Mouse (Mus musculus) retina, postnatal 7 days (tissue): Measurements from ENCODE around the gene Akap2.

ENCODE experiments used
- DNase-seq: peaks from one replicate; pipeline ENCODE4 v3.0.0-alpha.2; 2012; ENCODE audit warnings: low read depth, low spot score

Akap2 gene

DNA sequence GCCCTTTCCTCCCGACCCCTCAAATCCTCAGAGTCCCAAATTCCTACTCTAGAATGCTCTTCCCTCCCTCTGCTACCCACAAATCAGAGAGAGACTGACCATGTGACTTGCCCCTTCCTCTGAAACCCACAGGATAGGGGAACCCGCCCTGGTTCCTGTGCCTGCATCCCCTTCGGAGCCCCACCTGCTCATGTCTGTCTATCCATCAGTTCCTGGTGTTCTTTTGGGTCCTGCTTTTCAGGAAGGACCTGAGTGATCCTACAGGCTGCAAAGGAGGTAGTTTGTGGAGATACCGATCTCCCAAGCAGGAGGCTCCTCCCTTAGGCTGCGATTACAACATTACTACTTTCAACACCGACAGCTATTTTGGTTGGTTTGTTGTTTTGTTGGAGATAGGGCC is 191.4 kb downstream of the Akap2 start:
- DNase-seq = no peak

- DNase-seq = no peak
These were observed 195.6 kb downstream of the Akap2 start for GRCm38 (mm10) chr4:57913021-57913420.

DNA sequence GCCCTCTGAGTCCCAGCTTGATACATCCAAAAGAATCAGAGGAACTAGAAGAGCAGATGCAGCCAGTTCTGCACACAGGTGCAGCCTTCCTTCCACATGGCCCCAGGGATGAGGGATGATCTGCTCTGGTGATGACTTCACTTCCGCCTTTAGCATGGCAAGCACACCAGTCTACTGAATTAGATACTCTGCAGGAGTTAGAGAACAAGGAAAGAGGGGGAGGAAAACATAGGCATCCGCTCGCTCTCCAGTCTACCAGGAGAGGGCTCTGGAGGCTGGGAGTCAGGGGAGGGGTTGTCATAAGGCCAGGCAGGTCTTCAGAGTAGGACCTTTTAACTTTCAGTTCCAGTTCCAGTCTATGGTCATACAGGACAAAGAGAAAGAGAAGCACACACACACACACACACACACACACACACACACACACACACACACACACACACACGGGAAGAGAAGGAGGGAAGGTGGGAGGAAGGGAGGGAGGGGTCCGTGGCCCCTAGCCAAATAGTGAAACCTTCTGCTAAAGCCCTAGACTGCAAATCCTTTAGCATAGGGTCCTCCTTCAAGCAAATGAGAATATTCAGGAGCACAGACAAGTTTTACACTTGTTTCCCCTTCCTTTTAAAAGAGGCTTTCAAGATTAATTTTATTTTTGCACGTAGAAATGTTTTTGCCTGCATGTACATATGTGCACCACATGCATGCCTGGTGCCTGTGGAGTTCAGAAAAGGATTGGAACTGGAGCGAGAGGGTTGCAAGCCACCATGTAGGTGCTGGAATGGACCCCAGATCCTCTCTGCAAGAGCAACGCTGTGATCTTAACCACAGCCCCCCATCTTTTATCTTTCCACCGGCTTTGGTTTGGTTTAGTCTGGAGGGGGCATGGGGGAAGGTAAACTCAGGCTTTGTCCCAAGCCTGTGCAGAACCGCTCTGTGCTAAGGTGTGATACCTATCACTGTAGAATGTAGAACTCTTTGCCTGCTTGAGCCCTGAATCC is 197.0 kb downstream of the Akap2 start:
- DNase-seq = no peak

DNA sequence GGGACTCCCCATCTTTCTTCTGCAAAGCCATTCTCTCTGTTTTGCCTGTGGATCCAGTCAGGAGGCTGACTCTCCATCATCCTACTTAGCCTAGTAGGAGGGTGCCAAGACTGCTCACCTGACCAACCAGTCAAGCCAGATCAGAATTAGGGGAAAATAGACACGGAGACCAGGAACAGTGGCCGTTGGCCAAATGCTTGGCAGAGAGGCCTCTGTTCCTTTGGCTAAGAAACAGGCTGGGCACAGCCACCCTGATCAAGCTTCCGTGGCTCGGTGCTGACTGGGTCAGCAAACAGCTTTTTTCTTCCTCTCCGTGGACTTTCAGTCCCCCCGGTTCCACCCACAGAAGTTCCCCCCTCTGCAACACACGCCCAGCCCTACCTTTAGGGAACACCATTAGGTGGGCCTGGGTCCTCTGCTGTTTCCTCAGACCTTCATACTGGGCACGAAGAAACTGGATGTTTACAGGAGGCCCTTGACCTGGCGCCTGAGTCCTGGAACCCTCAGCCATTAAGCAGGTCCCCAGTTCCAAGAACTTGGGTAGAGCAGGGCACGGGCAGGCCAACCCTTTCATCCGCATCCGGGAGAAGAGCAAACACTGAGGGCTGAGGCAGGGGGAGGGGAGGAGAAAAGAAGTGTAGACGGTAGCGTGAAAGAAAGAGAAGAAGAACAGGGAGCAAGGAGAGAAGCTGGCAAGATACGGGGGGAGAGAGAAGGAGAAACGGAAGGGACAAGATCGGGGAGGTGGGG is 197.9 kb downstream of the Akap2 start:
- no peak for DNase-seq

DNA sequence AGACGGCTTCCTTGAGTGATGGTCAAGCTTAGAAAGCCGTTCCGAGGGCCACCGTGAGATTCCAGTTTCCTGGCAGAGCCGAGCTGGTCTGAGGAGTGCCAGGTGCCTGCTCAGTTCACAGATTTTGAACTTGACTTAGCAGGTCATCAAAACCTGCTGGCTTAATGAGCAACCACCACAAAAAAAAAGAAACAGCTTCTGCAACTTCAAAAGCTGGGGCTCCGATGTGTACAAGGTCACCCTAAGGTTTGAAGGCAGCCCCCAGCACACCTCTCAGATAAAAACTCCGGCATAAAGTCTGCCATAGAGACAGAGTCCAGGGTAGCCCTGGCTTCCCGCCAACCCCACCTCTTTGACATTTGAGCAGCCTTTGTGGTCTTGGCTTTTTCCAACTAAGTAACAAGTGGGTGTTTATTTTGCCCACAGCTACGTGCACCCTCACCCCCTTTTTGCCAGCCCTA is 198.8 kb downstream of the Akap2 start, which contains the start of gene D630039A03Rik:
Gene D630039A03Rik (minus strand): TSS at position 97 of the 461 bp plus-strand sequence.
- no peak for DNase-seq

DNA sequence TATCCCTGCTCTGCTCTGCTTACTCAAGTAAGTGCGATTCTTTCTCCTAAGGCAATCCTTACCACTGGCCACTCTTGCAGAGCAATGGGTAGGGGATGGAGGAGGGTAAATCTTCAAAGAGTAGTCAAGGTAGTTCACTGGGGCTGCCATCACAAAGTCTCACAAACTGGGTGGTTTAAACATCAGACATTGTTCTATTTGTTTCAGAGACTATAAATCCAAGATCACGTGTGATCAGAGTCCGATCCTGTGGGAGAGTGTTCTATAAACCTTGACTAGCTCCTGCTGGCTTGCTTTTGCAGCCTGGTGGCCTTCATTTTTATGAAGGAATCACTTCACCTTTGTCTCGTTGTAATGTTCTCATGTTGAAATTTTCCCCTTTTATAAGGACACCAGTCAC is 199.3 kb downstream of the Akap2 start:
- no peak for DNase-seq

DNA sequence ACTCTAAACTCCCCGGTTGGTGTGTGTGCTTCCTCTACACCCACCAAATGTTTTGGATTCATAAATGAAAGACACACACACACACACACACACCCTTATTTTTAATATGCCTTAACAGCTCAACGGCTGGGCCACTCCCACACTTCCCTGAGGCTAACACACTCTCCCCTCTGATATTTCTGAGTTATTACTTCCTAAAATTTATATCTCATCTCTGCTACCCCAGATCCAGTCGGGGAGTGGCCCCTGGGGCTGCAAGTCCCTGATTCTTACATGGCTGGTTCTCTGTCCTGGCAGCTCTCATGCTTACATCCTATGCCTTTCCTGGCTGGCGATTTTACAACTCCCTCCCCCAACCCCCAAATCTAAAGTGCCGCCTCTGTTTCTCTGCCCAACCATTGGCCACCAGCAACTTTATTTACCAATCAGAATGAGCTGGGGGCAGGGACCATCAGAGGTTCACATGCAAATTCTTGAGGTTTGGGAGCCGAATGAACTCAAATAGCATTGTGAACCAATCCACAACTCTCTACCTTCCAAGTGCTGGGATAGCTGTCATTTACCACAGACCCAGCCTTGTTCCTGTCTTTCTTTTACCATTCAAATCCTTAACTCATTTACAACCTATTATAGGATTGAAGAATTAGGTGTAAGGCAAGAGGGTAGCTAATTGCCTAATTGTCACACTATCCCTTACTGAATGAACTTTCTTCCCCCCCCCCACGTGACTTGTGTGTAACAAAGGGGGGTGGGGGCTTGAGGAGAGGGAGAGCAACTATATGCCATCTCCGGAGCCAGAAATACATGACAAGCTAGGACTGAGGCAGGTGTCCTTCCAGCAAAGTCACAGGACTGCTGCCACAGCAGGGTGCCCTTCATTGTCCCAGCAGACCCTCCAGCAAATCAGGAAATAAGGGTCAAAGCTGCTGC is 202.3 kb downstream of the Akap2 start:
- DNase-seq = no peak

- no peak for DNase-seq
These were observed 203.1 kb downstream of the Akap2 start for GRCm38 (mm10) chr4:57920522-57920921.

GRCm38 (mm10) chr4:57922171-57922570 is 204.7 kb downstream of the Akap2 start:
- no peak for DNase-seq

DNA sequence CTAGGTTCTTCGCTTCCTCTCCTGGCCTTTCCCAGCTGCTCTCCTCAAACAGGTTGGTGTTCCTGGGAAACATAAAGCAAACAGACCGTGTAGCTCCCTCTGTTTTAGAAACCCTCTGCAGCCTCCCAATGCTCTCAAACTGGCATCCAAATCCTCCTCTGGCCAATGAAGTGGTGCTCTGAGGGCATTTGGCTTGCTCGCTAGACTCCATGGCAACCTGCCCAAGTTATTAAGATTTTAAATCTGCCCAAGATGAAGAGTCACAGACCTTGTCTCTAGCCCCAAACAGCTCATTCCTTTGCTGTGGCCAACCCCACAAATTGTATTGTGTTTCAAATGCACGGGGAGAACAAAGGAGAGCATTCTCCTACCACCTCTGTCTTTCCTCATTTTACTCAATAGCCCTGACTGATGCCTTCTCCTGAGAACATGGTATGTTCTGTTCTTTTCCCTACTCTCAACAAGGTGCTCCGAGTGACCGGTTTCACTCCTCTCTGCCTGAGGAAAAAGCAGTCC is 207.2 kb downstream of the Akap2 start:
- DNase-seq = no peak

DNA sequence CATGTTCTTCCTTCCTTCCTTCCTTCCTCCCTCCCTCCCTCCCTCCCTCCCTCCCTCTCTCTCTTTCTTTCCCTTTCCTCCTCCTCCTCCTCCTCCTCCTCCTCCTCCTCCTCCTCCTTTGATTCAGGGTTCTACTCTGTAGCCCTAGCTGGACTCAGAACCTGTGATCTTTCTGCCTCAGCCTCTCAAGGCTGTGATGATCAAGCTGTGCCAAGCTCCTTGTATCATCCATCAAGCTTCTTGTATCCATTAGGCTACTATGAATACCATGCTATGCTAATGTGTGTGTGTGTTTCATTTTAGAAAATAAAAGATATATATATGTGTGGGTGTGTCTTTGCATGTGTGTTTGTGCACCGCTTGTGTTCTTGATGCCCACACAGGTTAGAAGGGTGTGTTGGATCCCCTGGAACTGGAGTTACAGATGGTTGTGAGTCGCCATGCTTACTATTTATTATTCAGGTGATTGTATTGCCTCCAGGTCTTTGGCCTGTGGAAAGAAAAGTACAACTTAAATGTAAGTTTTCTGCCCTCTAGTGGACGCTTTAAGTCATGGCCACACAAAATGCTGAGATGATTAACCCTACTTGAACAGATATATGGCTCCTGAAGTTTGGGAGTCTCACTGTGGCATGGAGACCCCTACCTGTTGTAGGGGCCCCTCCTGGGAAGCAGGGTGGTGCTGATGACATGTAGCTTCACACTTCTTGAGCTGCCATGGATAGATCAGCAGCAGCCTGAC is 210.2 kb downstream of the Akap2 start:
- DNase-seq = peak; percentile 9

DNA sequence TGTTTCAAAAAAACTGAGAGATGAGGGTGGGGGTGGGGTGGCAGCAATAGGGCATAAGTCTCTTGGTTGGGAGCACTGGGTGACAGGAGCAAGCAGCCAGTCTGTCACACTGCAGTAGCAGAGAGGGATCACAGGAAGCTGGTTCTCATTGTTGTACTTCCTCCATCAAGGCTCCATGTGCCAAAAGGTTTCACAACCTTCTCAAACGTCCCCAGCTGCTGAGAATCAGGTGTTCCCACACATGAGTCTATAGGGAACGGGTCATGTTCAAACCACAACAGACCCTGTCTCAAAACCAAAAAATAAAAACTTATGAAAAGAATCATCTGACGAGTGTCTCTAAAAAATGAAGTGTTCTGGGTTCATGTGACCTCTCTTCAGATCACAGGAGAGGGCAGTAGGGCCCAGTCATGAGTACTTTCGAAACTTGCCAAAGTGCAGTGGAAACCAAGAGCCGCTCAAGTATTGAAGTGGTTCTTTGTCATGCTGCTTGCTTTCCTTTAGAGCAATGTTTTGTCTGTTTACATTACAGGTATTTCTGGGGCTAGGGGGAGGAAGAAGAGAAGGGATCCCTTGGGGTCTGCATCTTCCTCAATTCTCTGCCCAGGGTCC is 213.2 kb downstream of the Akap2 start:
- DNase-seq = no peak

DNA sequence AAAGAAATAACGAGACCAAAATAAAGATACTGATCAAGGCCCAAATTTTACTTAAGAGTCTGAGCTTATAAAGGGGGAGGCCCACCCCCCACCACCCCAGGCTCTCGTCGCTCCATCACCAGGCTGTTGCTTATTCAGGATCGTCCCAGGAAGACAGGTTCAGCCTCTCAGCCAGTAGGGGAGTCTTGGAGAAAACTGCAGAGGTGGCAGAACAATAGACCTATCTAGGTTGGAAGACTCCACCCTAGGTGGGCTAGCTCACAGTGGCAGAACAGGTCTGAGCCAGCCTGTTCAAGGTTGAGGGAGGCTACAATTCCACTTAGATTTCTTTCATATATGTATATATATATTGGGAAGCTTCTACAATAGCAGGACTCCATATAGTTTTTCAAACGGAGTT is 216.7 kb downstream of the Akap2 start:
- DNase-seq = no peak

DNA sequence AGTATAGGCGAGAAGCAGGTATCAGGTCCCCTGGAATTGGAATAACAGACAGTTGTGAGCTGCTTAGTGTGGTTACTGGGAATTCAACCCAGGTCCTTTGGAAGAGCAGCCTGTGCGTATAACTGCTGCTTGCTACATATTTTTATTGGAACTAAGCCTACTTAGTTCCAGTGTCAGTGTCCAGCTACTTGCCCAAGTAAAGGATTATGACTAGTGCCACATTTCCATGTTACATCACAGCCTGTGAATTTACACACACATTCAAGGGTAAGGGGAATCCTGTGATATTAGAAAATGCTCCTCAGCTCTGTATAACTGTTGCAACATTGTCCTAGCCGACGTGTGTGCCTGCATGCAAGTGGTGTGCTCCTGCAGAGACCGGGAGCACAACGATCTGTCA is 219.8 kb downstream of the Akap2 start:
- DNase-seq = no peak

DNA sequence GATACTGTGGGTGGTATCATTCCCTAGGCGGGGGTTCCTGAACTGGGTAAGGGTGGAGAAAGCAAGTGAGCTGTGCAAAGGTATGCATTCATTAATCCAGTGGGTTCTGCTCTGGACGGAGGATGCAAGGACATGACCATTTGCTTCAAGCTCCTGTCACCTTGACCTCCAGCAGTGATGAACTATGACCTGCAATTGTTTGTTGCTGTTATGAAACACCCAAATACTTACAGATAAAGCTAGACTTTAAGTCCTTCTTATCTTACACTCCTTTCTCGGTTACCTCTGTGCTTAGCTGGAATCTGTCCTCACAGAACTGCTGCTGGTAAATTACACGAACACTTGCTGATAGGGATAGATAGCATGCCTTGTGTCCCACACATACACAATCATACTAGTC is 223.2 kb downstream of the Akap2 start:
- DNase-seq = no peak

GRCm38 (mm10) chr4:57942892-57943291 is 225.4 kb downstream of the Akap2 start:
- DNase-seq = no peak
